Mouse (Mus musculus): ENCODE data around the gene Taar7a.

Taar7a gene

DNA sequence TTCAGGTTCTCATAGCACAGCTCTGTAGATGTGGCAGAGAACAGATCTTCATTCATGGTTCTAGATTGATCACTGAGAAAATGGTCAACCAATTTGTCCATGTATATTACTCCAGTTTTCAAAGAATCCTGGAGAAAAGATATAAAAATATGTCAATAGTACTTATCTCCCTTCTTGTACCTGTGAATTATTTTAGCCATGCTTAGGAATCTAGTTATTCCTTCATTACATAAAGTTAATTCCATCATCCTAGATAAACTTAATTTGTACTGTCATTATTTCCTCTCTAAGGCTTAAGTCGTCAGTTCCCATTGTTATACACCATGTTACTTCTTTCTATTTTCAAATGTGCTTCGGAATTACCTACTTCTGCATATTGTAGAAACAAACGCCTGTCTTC, at the start of gene Taar7a:
Gene Taar7a (minus strand): TSS at position 101 of the 400 bp plus-strand sequence.
- no peak for DNase-seq (ENCODE audit: inconsistent age in 2 of 2, low spot score in 1 of 2)

DNA sequence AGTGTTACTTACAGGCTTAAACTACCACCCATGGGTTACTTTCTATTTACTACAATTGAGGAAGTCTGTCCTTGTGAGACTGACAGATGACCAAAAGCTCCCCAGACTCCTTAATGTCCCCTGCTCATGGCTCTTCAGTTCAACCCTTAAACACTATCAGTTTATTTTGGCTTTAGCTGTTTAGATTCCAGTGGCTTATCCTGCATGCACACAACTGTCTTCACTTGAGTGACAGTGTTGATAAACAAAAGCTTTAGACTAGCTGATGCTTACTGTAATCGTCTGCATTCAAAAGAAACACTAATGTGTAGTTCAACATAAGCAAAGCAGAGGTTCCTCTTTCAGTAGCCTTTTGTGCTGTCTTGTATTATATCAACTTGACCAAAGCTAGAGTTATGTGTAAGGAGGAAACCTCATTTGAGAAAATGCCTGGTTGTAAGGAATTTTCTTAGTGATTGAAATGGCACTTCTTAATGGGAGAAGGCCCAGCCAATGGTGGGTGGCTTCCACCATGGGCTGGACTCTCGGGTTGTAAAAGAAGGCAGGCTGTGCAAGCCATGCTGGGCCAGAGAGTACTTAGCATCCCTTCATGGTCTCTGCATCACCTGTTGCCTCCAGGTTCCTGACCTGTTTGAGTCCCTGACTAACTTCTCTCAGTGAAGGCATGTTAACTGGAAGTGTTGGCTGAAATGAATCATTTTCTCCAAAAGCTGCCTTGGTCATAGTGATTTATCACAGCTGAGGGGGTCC, 47.0 kb upstream of the Taar7a start:
- no peak for DNase-seq (ENCODE audit: inconsistent age in 2 of 2, low spot score in 1 of 2)

DNA sequence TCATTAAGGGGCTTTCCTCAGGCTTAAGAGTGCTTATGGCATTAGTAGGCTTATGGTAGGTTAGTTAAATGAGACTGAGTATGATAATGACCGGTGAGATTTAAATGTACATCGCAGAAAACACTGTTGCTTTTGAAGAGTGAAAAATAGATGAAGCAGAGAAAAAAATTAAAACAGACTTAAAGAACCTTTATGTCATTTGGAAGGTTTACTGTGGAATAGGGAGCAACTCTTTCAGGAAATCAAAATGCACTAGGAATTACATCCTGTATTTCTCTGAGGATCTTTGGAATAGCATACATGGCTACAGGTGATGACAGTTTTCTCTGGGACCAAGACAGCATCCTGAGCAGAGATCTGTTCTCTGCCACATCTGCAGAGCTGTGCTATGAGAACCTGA, 44.0 kb upstream of the Taar7a start, which contains the start of gene Taar7e:
Gene Taar7e (plus strand): TSS at position 301 of the 400 bp plus-strand sequence.
- DNase-seq (ENCODE audit: inconsistent age in 2 of 2, low spot score in 1 of 2) = no peak

DNA sequence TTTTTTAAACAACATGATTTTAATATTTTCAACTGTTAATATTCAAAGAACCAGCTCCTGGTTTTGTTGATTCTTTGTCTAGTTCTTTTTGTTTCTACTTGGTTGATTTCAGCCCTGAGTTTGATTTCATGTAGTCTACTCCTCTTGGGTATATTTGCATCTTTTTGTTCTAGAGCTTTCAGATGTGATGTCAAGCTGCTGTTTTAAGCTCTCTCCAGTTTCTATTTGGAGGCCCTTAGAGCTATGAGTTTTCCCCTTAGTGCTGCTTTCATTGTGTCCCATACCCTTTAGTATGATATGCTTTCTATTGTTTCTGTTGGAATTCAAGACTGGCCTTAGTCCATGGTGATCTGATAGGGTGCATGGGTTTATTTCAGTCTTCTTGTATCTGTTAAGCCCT, 38.1 kb upstream of the Taar7a start:
- DNase-seq (ENCODE audit: inconsistent age in 2 of 2, low spot score in 1 of 2) = no peak

DNA sequence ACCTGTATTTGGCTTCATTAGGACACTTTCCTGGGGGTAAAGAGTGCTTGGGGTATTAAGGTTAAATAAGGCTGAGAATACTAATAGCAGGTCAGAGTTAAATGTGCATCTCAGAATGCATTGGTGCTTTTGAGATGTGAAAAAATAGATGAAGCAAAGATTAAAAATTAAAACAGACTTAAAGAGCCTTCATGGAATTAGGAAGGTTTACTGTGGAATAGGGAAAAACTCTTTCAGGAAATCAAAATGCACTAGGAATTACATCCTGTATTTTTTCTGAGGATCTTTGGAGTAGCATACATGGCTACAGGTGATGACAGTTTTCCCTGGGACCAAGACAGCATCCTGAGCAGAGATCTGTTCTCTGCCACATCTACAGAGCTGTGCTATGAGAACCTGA, 33.6 kb upstream of the Taar7a start, which contains the start of gene Taar7d:
Gene Taar7d (plus strand): TSS at position 301 of the 400 bp plus-strand sequence.
- DNase-seq (ENCODE audit: inconsistent age in 2 of 2, low spot score in 1 of 2) = no peak

DNA sequence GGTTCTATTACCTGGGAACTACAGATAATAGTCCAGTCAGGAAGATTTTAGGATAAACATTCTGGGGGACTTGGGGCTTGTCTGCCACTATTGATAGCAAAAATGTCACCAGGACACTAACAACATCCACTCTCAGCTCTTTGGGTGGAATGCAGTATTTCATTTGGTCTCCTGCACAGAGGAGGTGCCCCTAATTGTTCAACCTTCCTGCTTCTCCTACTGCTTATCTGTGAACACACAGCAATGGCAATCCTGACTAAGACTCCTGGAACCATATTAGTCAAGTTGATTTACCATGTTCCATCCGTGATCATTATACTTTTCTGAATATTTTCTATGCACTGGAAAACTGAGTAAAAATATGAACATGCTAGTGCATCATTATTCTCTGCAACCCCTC, 14.9 kb upstream of the Taar7a start:
- no peak for DNase-seq (ENCODE audit: inconsistent age in 2 of 2, low spot score in 1 of 2)

DNA sequence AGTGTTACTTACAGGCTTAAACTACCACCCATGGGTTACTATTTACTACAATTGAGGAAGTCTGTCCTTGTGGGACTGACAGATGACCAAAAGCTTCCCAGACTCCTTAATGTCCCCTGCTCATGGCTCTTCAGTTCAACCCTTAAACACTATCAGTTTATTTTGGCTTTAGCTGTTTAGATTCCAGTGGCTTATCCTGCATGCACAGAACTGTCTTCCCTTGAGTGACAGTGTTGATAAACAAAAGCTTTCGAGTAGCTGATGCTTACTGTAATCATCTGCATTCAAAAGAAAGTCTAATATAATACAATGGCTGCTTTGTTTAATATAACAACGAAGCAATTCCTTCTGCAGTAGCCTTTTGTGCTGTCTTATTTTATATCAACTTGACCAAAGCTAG, 13.8 kb upstream of the Taar7a start:
- no peak for DNase-seq (ENCODE audit: inconsistent age in 2 of 2, low spot score in 1 of 2)

DNA sequence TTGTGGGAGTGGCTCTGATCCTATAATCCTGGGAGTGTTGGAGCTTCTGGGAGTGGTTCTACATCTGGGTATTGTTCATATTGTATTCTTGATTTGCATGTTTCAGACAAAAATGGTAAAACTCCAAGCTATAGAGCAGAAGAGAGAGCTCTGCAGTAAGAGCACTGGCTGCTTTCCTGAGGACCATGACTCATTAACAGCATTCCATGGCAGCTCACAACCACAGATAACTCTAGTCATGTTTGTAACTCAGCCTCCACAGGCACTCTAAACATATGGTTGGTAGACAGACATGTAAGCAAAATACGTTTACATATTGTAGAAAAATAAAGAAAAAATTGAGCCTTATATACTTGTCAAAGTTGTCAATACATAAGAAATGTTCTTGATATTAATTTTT, 13.2 kb upstream of the Taar7a start:
- no peak for DNase-seq (ENCODE audit: inconsistent age in 2 of 2, low spot score in 1 of 2)

DNA sequence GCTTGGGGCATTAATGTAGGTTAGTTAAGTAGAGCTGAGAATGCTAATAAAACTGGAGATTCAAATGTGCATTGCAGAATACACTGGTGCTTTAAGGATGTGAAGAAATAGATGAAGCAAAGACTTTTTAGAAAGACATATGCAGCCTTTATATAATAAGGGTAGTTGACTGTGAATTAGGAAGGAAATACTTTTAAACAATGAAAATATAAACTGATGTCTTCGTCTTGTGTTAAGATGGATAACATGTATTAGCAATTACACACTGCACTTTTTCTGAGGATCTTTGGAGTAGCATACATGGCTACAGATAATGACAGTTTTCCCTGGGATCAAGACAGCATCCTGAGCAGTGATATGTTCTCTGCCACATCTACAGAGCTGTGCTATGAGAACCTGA, 6.4 kb upstream of the Taar7a start, which contains the start of gene Taar7b:
Gene Taar7b (plus strand): TSS at position 301 of the 400 bp plus-strand sequence.
- DNase-seq (ENCODE audit: inconsistent age in 2 of 2, low spot score in 1 of 2) = no peak

DNA sequence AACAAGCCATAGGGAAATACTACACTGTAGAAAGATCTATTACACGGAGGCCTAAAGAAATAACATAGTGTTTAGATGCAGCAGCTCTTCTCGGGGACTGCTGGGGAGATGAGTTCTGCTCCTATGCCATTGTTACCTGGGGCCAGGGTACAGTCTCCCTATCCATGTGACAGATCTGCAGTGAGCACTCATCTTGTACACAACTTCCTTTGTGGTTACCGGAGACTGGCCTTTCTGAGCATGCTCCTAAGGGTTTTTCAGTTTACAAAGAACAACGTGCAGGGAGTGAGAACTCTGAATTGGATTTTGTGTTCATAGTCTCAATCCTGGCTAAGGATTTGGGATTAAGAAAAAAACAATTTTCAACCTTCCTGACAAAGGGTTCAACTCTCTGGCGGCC, 6.9 kb downstream of the Taar7a start:
- DNase-seq (ENCODE audit: inconsistent age in 2 of 2, low spot score in 1 of 2) = no peak

DNA sequence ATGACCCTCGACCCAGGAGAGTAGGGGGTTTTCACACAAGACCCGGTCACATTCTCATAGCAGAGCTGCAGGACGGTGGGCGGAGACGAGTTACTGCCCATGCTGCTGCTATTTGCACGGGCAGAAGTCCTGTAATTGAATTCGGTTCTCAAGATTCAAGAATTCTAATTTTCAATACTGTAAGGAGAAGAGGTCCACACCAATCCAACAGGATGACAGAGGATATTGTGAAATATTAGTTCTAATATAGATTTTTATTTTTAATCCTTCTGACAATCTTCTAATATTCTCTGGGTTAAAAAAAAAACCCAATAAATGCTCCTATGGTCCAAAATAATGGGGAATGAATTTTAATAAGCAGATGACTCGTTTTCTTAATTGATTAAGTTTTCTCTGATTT, 7.7 kb downstream of the Taar7a start, which contains the start of gene Taar6:
Gene Taar6 (minus strand): TSS at position 101 of the 400 bp plus-strand sequence.
- no peak for DNase-seq (ENCODE audit: inconsistent age in 2 of 2, low spot score in 1 of 2)

DNA sequence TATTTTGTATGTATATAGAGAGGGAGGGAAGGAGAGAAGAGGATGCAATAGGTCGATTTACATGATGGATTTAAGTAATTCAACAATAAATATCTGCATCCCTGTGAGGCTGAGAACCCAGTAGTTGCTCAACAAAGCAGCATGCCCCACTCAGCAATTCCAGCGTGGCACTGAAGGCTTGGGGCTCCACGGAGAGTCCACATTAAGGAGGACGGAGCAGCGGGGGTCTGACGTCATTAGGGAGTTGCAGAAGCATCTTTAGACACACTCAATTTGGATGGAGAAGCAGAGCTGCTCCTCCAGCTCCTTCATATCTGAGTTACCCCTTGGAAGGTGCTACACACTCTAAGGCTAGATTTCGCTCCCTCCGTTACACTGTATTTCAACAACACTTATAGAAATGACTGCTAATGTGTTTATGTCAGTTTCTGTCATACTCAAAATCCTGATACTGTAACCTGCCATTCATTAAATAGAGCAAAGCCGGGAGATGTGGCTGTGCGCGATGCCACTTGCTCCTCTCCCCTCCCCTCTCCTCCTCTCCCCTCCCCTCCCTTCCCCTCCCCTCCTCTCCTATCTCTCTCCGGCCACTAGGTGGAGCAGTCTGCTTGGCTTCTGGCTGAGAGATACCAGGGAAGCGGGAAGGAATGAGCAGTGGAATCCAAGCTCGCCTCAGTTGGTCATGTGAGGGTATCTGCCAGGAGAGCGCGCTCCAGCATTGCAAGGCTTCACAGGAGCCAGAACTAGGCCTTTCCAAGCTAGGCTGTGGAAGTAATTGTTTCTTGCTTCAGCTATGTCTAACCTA, 14.2 kb downstream of the Taar7a start:
- peak; percentile 76 to 91 for DNase-seq (ENCODE audit: inconsistent age in 2 of 2, low spot score in 1 of 2)

DNA sequence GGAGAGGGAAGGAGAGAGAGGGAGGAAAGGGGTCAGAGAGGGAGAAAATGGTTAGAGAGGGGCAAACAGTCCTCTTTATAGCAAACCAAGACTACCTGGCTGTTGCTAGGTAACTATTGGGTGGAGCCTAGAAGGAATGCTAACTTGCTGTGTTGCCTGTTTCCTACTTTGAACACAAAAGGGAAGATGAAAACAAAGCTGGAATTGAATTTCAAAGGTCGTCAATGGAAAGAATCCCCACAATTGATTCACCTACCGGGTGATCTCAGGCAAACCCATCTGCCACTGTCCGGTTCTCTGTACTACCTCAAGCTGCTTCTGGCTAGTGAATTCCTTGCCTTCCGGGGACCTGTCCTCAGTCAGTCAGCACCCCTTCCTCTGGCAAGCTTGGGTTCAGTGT, 15.3 kb downstream of the Taar7a start:
- no peak for DNase-seq (ENCODE audit: inconsistent age in 2 of 2, low spot score in 1 of 2)

DNA sequence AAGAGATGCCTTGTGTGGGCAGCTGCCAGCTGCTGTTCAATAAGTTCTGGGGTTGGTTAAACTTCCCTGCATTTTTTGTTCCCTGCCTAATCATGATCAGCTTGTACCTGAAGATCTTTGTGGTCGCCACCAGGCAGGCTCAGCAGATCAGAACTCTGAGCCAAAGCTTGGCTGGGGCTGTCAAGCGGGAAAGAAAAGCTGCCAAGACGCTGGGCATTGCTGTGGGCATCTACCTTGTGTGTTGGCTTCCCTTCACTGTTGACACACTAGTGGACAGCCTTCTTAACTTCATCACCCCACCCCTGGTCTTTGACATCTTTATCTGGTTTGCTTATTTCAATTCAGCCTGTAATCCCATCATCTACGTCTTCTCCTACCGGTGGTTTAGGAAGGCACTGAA, 22.0 kb downstream of the Taar7a start:
- no peak for DNase-seq (ENCODE audit: inconsistent age in 2 of 2, low spot score in 1 of 2)

DNA sequence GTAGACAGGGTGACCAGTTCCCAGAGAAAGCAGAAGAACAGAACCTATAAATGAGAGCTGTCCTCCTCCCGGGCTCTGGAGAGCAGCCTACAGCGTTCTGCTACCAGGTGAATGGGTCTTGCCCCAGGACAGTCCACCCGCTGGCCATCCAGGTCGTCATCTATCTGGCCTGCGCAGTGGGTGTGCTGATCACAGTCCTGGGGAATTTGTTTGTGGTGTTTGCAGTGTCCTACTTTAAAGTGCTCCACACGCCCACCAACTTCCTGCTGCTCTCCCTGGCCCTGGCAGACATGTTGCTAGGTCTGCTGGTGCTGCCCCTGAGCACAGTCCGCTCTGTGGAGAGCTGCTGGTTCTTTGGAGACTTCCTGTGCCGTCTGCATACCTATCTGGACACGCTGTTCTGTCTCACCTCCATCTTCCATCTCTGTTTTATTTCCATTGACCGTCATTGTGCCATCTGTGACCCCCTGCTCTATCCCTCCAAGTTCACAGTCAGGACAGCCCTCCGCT, 22.6 kb downstream of the Taar7a start, which contains the start of gene Taar5:
Gene Taar5 (plus strand): TSS at position 51 of the 510 bp plus-strand sequence.
- no peak for DNase-seq (ENCODE audit: inconsistent age in 2 of 2, low spot score in 1 of 2)

DNA sequence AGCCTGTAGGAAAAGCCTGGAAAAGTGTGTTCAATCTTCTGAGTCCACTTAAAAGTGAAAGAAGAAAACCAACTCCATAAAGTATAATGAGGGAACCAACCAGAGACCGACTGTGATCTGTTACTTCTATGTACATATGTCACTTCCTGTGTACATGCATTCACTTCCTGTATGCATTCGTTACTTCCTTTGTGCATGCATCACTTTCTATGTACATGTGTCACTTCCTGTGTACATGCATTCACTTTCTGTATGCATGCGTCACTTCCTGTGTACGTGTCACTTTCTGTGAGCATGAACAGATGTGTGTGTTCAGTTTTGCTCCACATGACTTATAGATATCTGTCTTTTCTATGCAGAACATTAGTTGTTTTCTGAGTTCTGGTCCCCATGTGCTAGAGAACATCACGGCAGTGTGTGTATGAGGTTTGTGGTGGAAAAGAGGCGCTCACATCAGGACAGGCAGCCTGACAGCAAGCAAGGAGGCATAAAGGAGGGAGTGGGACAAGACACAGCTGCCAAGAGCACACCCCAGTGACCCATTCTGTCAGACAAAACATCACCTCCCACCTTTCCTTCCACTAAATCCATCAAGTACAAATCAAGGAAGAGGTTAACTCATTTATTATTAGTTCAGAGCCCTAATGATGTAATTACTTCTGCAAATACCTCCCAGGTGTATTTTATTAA, 28.2 kb downstream of the Taar7a start:
- no peak for DNase-seq (ENCODE audit: inconsistent age in 2 of 2, low spot score in 1 of 2)

DNA sequence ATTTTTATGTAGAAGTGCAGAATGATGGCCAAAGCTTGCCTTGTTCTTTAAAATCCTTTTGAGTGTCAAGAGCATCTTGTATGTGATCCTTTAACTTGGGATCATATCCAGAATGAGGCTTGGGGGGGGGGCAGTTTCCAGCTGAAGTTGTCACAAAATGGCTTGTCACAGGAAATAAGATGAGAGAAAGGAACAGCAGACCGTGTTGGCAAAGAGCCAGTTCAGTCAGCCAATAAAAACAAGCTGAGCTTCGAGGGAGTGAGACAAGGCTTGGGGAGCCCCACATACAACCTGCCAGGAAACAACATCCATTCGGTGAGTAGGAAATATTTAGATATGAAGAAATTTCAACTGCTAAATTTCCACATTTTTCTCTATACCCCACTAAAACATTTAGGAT, 29.8 kb downstream of the Taar7a start:
- no peak for DNase-seq (ENCODE audit: inconsistent age in 2 of 2, low spot score in 1 of 2)

DNA sequence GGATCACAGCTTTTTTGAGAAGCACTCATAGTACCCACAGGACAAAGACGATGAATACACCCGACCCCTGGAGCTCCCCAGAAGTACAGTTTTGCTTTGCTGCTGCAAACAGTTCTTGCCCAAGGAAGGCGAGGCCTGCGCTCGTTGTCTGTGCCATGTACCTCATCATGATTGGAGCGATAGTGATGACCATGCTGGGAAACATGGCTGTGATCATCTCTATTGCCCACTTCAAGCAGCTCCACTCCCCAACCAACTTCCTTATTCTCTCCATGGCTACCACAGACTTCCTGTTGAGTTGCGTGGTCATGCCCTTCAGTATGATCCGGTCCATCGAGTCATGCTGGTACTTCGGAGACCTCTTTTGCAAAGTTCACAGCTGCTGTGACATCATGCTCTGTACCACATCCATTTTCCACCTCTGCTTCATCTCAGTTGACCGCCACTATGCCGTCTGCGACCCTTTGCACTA, 32.8 kb downstream of the Taar7a start, which contains the start of gene Taar4:
Gene Taar4 (plus strand): TSS at position 51 of the 472 bp plus-strand sequence.
- no peak for DNase-seq (ENCODE audit: inconsistent age in 2 of 2, low spot score in 1 of 2)

DNA sequence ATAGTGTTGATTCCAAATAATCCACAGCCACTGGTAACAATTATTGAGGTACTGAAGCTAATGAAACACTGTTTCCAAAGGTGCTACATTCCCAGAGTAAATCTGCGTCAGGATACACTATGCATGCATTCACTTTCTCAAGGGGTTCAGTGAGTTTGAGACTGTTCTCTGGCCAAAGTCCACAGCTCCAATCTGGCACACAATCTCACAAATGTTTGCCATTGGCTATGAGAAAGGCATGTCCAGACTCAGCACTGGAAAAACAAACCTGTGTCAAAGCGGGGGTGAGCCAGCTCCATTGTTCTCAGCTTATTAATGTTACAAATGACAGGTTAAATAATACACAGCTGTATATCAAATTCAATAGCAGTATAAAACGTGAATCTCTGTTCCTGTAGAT, 34.2 kb downstream of the Taar7a start:
- DNase-seq (ENCODE audit: inconsistent age in 2 of 2, low spot score in 1 of 2) = no peak

DNA sequence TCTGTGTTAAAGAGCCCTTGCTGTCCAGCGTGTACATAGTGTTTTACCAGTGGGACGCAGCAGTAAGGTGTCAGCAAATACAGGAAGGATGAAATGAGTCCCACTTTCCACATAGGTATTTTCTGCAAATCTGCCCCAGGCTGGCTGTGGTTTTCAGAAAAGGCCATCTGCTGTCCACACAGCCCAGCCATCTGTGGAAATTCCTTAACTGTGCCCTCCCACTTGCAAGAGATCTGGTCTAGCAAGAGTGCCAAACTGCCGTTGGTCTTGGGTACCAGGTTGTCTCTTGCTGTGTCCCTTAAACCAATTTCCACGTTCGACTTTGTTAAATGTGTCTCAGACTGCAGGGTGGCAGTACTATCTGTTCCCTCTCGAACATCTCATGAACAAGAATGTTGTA, 41.6 kb downstream of the Taar7a start:
- DNase-seq (ENCODE audit: inconsistent age in 2 of 2, low spot score in 1 of 2) = no peak

DNA sequence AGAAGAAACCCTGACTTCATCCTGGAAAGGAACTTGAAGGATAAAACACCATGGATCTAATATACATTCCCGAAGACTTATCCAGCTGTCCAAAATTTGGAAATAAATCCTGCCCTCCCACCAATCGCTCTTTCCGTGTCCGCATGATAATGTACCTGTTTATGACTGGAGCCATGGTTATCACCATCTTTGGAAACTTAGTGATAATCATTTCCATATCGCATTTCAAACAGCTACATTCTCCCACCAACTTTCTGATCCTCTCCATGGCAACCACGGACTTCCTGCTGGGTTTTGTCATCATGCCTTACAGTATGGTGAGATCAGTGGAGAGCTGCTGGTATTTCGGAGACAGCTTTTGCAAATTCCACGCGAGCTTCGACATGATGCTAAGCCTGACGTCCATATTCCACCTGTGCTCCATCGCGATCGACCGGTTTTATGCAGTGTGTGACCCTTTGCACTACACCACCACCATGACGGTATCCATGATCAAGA, 43.7 kb downstream of the Taar7a start, which contains the start of gene Taar3:
Gene Taar3 (plus strand): TSS at position 51 of the 498 bp plus-strand sequence.
- DNase-seq (ENCODE audit: inconsistent age in 2 of 2, low spot score in 1 of 2) = no peak
